Mouse (Mus musculus) embryo, embryonic 10.5 days (tissue): ENCODE data around the gene C1qtnf12.

ENCODE experiments used
- DNase-seq: peaks from one replicate; pipeline ENCODE4 v3.0.0-alpha.2; 2015; ENCODE audit warnings: low spot score

Gene C1qtnf12

GRCm38 (mm10) chr4:156004109-156004508 lies 42.0 kb downstream of the C1qtnf12 start:
- DNase-seq = no peak

- DNase-seq = no peak
Measured at GRCm38 (mm10) chr4:156008369-156008768, 46.3 kb downstream of the C1qtnf12 start.

GRCm38 (mm10) chr4:156013637-156014036 lies 51.5 kb downstream of the C1qtnf12 start, which contains the start of gene Tnfrsf4:
TSS of gene Tnfrsf4 (plus strand) at chr4:156013843.
- no peak for DNase-seq

- DNase-seq = no peak
Measured at GRCm38 (mm10) chr4:156014436-156014835, 52.3 kb downstream of the C1qtnf12 start.
